Mouse (Mus musculus) lung, embryonic 14.5 days (tissue): ENCODE measurements around the gene Nr3c2. TPM values are rescaled to one million over a fixed set of nuclear protein-coding genes. Genes with fewer than 3 reads are reported as not detected.

Experiments used
- ATAC-seq: fragments of 200-750 bp; cut with Nextera tagmentation; 2 replicates; pipeline ENCODE4 v1.8.0; 2017; ENCODE audit warnings: mild to moderate bottlenecking, moderate TSS enrichment, moderate library complexity; ENCODE audit not compliant: insufficient read depth
- DNase-seq: peaks from one replicate; pipeline ENCODE4 v3.0.0-alpha.2; 2015
- H3K27ac ChIP-seq: fragments of 300-500 bp; sonication (generic); 2 replicates; pipeline ENCODE4 v1.5.1; 2014; ENCODE audit warnings: low read depth, mild to moderate bottlenecking, moderate library complexity
- H3K27me3 ChIP-seq: fragments of 300-500 bp; sonication (generic); 2 replicates; pipeline ENCODE4 v1.6.1; 2014; ENCODE audit warnings: low read length, control low read depth; ENCODE audit not compliant: insufficient read depth
- H3K36me3 ChIP-seq: fragments of 300-500 bp; sonication (generic); 2 replicates; pipeline ENCODE4 v1.6.1; 2014; ENCODE audit warnings: control low read depth; ENCODE audit not compliant: insufficient read depth
- H3K4me1 ChIP-seq: fragments of 300-500 bp; sonication (generic); 2 replicates; pipeline ENCODE4 v1.6.1; 2014; ENCODE audit warnings: antibody characterized with exemption, control low read depth; ENCODE audit not compliant: insufficient read depth
- H3K4me2 ChIP-seq: fragments of 300-500 bp; sonication (generic); 2 replicates; pipeline ENCODE4 v1.6.1; 2014; ENCODE audit warnings: mild to moderate bottlenecking
- H3K4me3 ChIP-seq: fragments of 300-500 bp; sonication (generic); 2 replicates; pipeline ENCODE4 v1.5.1; 2014; ENCODE audit warnings: low read depth, low read length
- H3K9ac ChIP-seq: fragments of 300-500 bp; sonication (generic); 2 replicates; pipeline ENCODE4 v1.6.1; 2014
- H3K9me3 ChIP-seq: fragments of 300-500 bp; sonication (generic); 2 replicates; pipeline ENCODE4 v1.6.1; 2016; ENCODE audit warnings: low read depth, low read length, control low read depth
- CTCF ChIP-seq: IDR thresholded peaks from 2 replicates; pipeline ENCODE4 v1.5.1; 2016; ENCODE audit warnings: antibody characterized with exemption, low read depth
- WGBS: fragments of 180-500 bp; shearing (Covaris S2); extraction: QIAGEN DNeasy Blood & Tissue Kit; methylation state at CpG from one replicate; pipeline ENCODE4 v1.1.7; 2014; 5-methylcytosine and 5-hydroxymethylcytosine counted together
- polyA plus RNA-seq: library from polyadenylated mRNA; unstranded; fragments of >200 nt; fragmentation: Nextera tagmentation; extraction: Ambion mirVana; gene quantifications from 2 replicates; pipeline ENCODE4 v1.2.1, GENCODE M21; 2014

Nr3c2 gene
- polyA plus RNA-seq, 1 experiment from 2014 or later: 4.1 TPM

DNA sequence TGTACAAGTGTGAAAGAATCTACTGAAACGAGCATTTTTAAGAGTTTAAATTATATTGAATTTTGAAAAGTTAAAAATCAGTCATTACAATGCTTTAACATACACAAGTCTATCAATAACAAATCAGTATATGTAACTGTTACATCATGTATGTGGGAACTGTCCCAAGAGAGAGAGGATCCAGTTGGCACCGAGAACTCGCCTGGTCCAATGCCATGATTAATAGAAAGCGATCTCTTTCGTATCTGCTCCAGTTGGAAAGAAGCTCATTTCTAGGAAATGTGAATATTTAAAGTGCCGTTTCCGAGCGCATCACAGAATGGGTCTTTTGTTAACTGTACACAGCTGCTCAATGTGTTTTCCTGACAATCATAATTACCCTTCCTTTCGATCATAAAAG, 288.5 kb downstream of the Nr3c2 start:
- no peak overlapping the region for H3K27ac ChIP-seq
- 59% methylated on average over 9 of the region's 9 CpGs for WGBS
- no peak for TF ChIP-seq CTCF
- no peak overlapping the region for H3K4me3 ChIP-seq
- no peaks in the 10 kb centered on the region for H3K27me3 ChIP-seq
- DNase-seq: peak; percentile 28
- ATAC-seq: no peak
- no peaks in the 10 kb centered on the region for H3K9me3 ChIP-seq
- H3K4me1 ChIP-seq: no peaks in the 10 kb centered on the region
- H3K36me3 ChIP-seq: no peaks in the 10 kb centered on the region
- no peak overlapping the region for H3K4me2 ChIP-seq
- no peak overlapping the region for H3K9ac ChIP-seq

- Histone ChIP-seq H3K36me3 (no peaks in the 10 kb centered on the region), H3K4me2 (no peak overlapping the region), H3K9me3 (no peaks in the 10 kb centered on the region), H3K4me3 (no peak overlapping the region), H3K27me3 (no peaks in the 10 kb centered on the region), H3K27ac (no peak overlapping the region), H3K4me1 (no peaks in the 10 kb centered on the region), H3K9ac (no peak overlapping the region)
- TF ChIP-seq CTCF: no peak
- ATAC-seq (no peak), DNase-seq (no peak)
- WGBS: 41% methylated on average over 4 of the region's 4 CpGs
These were observed 289.1 kb downstream of the Nr3c2 start for GRCm38 (mm10) chr8:77188298-77188697.

DNA sequence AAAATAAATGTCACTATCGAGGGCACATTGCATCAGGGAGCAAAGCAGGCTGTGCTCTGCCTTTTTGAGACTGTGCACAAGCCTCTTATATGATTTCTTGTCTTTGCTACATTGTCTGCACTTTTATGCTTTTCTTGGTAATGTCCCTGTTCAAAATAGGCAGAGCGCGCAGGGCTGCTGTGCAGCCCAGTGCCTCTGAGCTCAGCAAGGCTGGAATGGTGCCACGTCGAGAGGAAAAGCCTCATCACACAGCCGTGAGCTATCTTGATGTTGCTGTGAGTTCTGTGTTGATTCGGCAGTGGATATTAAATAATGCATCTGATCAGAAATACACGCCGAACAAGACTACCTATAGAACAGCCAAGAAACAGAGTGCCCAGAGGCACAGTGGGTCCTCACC, 290.1 kb downstream of the Nr3c2 start:
- DNase-seq (peak; percentile 53), ATAC-seq (peak; percentile 31; the same call in 1 of the 2 replicates)
- Histone ChIP-seq H3K4me2 (no peak overlapping the region), H3K36me3 (no peaks in the 10 kb centered on the region), H3K27ac (no peak overlapping the region), H3K27me3 (no peaks in the 10 kb centered on the region), H3K9ac (no peak overlapping the region), H3K9me3 (no peaks in the 10 kb centered on the region), H3K4me1 (no peaks in the 10 kb centered on the region), H3K4me3 (no peak overlapping the region)
- WGBS: 61% methylated on average over 9 of the region's 9 CpGs
- no peak for TF ChIP-seq CTCF

GRCm38 (mm10) chr8:77190393-77190792, 291.2 kb downstream of the Nr3c2 start:
- Histone ChIP-seq H3K27me3 (no peaks in the 10 kb centered on the region), H3K4me3 (no peak overlapping the region), H3K27ac (no peak overlapping the region), H3K36me3 (no peaks in the 10 kb centered on the region), H3K9me3 (no peaks in the 10 kb centered on the region), H3K4me1 (no peaks in the 10 kb centered on the region), H3K9ac (no peak overlapping the region), H3K4me2 (no peak overlapping the region)
- WGBS: 84% methylated on average over 3 of the region's 3 CpGs
- ATAC-seq: no peak
- TF ChIP-seq CTCF: no peak
- no peak for DNase-seq

- Histone ChIP-seq H3K36me3 (no peaks in the 10 kb centered on the region), H3K4me1 (peaks cover 12% of the 10 kb centered on the region), H3K27me3 (no peaks in the 10 kb centered on the region), H3K9ac (no peak overlapping the region), H3K4me3 (no peak overlapping the region), H3K9me3 (no peaks in the 10 kb centered on the region), H3K27ac (no peak overlapping the region), H3K4me2 (no peak overlapping the region)
- ATAC-seq (no peak), DNase-seq (no peak)
- 90% methylated on average over 3 of the region's 3 CpGs for WGBS
- TF ChIP-seq CTCF: no peak
These were observed 310.1 kb downstream of the Nr3c2 start for GRCm38 (mm10) chr8:77209297-77209696.

- Histone ChIP-seq H3K4me2 (peak overlapping the region; percentile 46; the same call in 1 of the 2 replicates), H3K27ac (peak overlapping the region; percentile 78; the same call in 1 of the 2 replicates), H3K9ac (no peak overlapping the region), H3K36me3 (no peaks in the 10 kb centered on the region), H3K27me3 (no peaks in the 10 kb centered on the region), H3K4me1 (peaks cover 14% of the 10 kb centered on the region), H3K9me3 (no peaks in the 10 kb centered on the region), H3K4me3 (no peak overlapping the region)
- ATAC-seq (peak; percentile 17; the same call in 1 of the 2 replicates), DNase-seq (no peak)
- WGBS: 29% methylated on average over 3 of the region's 3 CpGs
- no peak for TF ChIP-seq CTCF
These were observed 314.7 kb downstream of the Nr3c2 start for GRCm38 (mm10) chr8:77213893-77214464.

DNA sequence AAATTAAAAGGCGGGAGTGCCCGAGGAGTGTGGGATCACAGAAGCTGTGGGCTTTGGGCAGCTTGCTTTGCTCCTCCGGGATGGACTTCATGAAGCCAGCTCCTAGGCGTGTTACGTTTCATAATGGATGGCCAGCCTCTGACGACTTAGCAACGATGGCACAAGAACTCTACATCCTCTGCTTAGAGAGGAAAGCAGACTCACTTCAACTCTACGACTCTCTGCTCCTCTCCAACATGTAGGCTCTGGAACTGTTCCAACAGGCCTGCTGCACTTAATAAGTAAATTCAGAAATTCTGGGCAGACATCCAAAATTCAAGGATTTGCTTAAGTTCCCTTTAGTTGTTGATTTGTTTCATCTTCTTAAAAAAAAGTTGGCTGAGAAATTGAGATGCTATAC, 315.4 kb downstream of the Nr3c2 start:
- H3K4me1 ChIP-seq: peaks cover 14% of the 10 kb centered on the region
- no peak overlapping the region for H3K4me3 ChIP-seq
- no peaks in the 10 kb centered on the region for H3K36me3 ChIP-seq
- peak overlapping the region; percentile 78 for H3K27ac ChIP-seq
- DNase-seq: peak; percentile 100
- peak overlapping the region; percentile 46 for H3K4me2 ChIP-seq
- no peaks in the 10 kb centered on the region for H3K9me3 ChIP-seq
- WGBS: 25% methylated on average over 8 of the region's 8 CpGs
- no peaks in the 10 kb centered on the region for H3K27me3 ChIP-seq
- H3K9ac ChIP-seq: no peak overlapping the region
- no peak for TF ChIP-seq CTCF
- peak; percentile 93 for ATAC-seq
